Mouse (Mus musculus) bone marrow macrophage, adult 2 months (primary cell): Measurements from ENCODE around the gene Cfap61. TPM values are rescaled to one million over a fixed set of nuclear protein-coding genes. Genes with fewer than 3 reads are reported as not detected.

ENCODE experiments used
- H3K27ac ChIP-seq: 2 replicates; pipeline ENCODE4 v1.5.1; 2012; ENCODE audit warnings: low read depth, low read length; ENCODE audit not compliant: insufficient read depth
- H3K4me1 ChIP-seq: 2 replicates; pipeline ENCODE4 v1.6.1; 2012; ENCODE audit warnings: low read length; ENCODE audit not compliant: control insufficient read depth, insufficient read depth
- H3K4me3 ChIP-seq: 2 replicates; pipeline ENCODE4 v1.5.1; 2012; ENCODE audit warnings: mild to moderate bottlenecking, low read length, moderate library complexity; ENCODE audit not compliant: insufficient read depth
- CTCF ChIP-seq: IDR thresholded peaks from 2 replicates; pipeline ENCODE4 v1.5.1; 2012; ENCODE audit warnings: low read depth, mild to moderate bottlenecking, low read length, moderate library complexity
- POLR2A ChIP-seq: IDR thresholded peaks from 2 replicates; pipeline ENCODE4 v1.6.1; 2012; ENCODE audit warnings: mild to moderate bottlenecking, low read depth, low read length, borderline replicate concordance
- polyA plus RNA-seq: library from polyadenylated mRNA; stranded (reverse); fragments of >200 nt; gene quantifications from 2 replicates; pipeline ENCODE4 v1.2.4, GENCODE M21; 2012; ENCODE audit not compliant: missing spikeins, insufficient read depth, insufficient read length

Cfap61 gene
- polyA plus RNA-seq, 1 experiment, result not detected

GRCm38 (mm10) chr2:146009596-146010349, 75.2 kb downstream of the Cfap61 start:
- Histone ChIP-seq H3K27ac (no peak overlapping the region), H3K4me3 (no peak overlapping the region), H3K4me1 (peaks cover 11% of the 10 kb centered on the region)
- TF ChIP-seq POLR2A (no peak), CTCF (no peak)

- no peak for TF ChIP-seq POLR2A
- TF ChIP-seq CTCF, result no peak
- Histone ChIP-seq H3K4me3 (no peak overlapping the region), H3K27ac (0 out of 2 replicates have a peak overlapping the region, but pooled peaks have one; percentile 7), H3K4me1 (peaks cover 11% of the 10 kb centered on the region)
These were observed 76.2 kb downstream of the Cfap61 start for GRCm38 (mm10) chr2:146010816-146011215.

GRCm38 (mm10) chr2:146015341-146016186, 81.0 kb downstream of the Cfap61 start:
- Histone ChIP-seq H3K4me1 (peaks cover 7% of the 10 kb centered on the region), H3K27ac (no peak overlapping the region), H3K4me3 (no peak overlapping the region)
- TF ChIP-seq POLR2A (no peak), CTCF (no peak)

GRCm38 (mm10) chr2:146022846-146023245, 88.3 kb downstream of the Cfap61 start:
- TF ChIP-seq POLR2A (no peak), CTCF (no peak)
- H3K4me3 ChIP-seq, result no peak overlapping the region

GRCm38 (mm10) chr2:146043640-146044039, 109.1 kb downstream of the Cfap61 start:
- H3K27ac ChIP-seq, result no peak overlapping the region
- H3K4me1 ChIP-seq, result no peaks in the 10 kb centered on the region
- no peak overlapping the region for H3K4me3 ChIP-seq
- TF ChIP-seq CTCF (no peak), POLR2A (no peak)

More at GRCm38 (mm10) chr2:146022846-146023245, 88.3 kb downstream of the Cfap61 start:
- no peaks in the 10 kb centered on the region for H3K4me1 ChIP-seq
- no peak overlapping the region for H3K27ac ChIP-seq

GRCm38 (mm10) chr2:146044926-146045890, 110.6 kb downstream of the Cfap61 start:
- H3K27ac ChIP-seq, result no peak overlapping the region
- H3K4me1 ChIP-seq, result no peaks in the 10 kb centered on the region
- no peak for TF ChIP-seq CTCF
- no peak for TF ChIP-seq POLR2A
- no peak overlapping the region for H3K4me3 ChIP-seq

GRCm38 (mm10) chr2:146047691-146048090, 113.1 kb downstream of the Cfap61 start:
- H3K4me3 ChIP-seq, result no peak overlapping the region
- TF ChIP-seq CTCF (no peak), POLR2A (no peak)
- H3K4me1 ChIP-seq, result no peaks in the 10 kb centered on the region
- H3K27ac ChIP-seq, result no peak overlapping the region

GRCm38 (mm10) chr2:146048221-146048829, 113.7 kb downstream of the Cfap61 start:
- TF ChIP-seq POLR2A, result no peak
- no peak for TF ChIP-seq CTCF
- Histone ChIP-seq H3K4me1 (no peaks in the 10 kb centered on the region), H3K27ac (no peak overlapping the region), H3K4me3 (no peak overlapping the region)

GRCm38 (mm10) chr2:146049339-146049738, 114.8 kb downstream of the Cfap61 start:
- Histone ChIP-seq H3K27ac (no peak overlapping the region), H3K4me3 (no peak overlapping the region)
- TF ChIP-seq CTCF, result no peak
- TF ChIP-seq POLR2A, result no peak

More at GRCm38 (mm10) chr2:146049339-146049738, 114.8 kb downstream of the Cfap61 start:
- H3K4me1 ChIP-seq, result no peaks in the 10 kb centered on the region
